In genomic region chr6:104734256-104734655, GRCm38 (mm10) we compare ENCODE assay signal across 17 mouse cellular contexts.
A peak's percentile ranks its signal among the peaks of the same experiment; 100 is the strongest.
DNase-seq lines count a peak whose midpoint lies in the region; ATAC-seq lines count a peak whose summit lies in the region.
"Had no signal": no experiment of that assay in that cellular context is flagged by ENCODE, and none has a peak within 500 bp of the region (broad histone marks: within the 10 kb centered on the region; RNA-seq: fewer than 3 reads in every experiment).

No protein-coding gene starts in this region.

- peak; percentile 12 for DNase-seq in cerebellum, adult 11-12 months
- DNase-seq in cerebellum, postnatal 10 days = no peak
- DNase-seq in cerebellum, adult 9-10 months = peak; percentile 50
- no peak for DNase-seq in cerebellum, adult 8-10 months
- DNase-seq in frontal cortex, postnatal 14 days (ENCODE audit: low spot score in 2 of 2) = no peak
- DNase-seq: adrenal gland, adult 8-10 months; adrenal gland, postnatal 14 days; adrenal gland, postnatal 36 days; B cell, adult 2 months; embryo, embryonic 11 days; gastrocnemius, adult 2 months had no signal

- peak; percentile 31; the same call in 1 of the 2 replicates for ATAC-seq in frontal cortex, adult (ENCODE audit: low TSS enrichment)
- ATAC-seq: activated CD4-positive, CD25-positive, alpha-beta regulatory T cell, adult 4 months; CD4-positive, CD25-positive, alpha-beta regulatory T cell, adult 4 months; forebrain, embryonic 14.5 days; forebrain, embryonic 16.5 days; Patski had no signal

Comparison
In these comparisons a context has a peak if more than half of its experiments do, and no peak if none do; other contexts are left out.
1. DNase-seq: peak in cerebellum, adult 11-12 months (single experiment) and cerebellum, adult 9-10 months (single experiment); none in cerebellum, postnatal 10 days (0 of 2), cerebellum, adult 8-10 months (single experiment) and frontal cortex, postnatal 14 days (0 of 2).